Mouse (Mus musculus) neutrophil, adult 5-6 weeks (primary cell): ENCODE data around the gene Zc2hc1c. TPM values are rescaled to one million over a fixed set of nuclear protein-coding genes. Genes with fewer than 3 reads are reported as not detected.
"Not testable (repeated sequence)": the region's sequence is repeated elsewhere in the genome, so short reads cannot be mapped to it uniquely, and the experiment has no call there.

Experiments used
- ATAC-seq: fragments of 151-379, 151-347 bp; 2 replicates; pipeline ENCODE4 v1.8.0; 2017; ENCODE audit warnings: mild to moderate bottlenecking, moderate TSS enrichment; ENCODE audit not compliant: insufficient number of reproducible peaks, poor library complexity, low FRiP score, severe bottlenecking; ENCODE audit errors: extremely low read depth
- total RNA-seq: library from RNA; stranded (forward); fragments of 200-1000 nt; gene quantifications from 2 replicates; pipeline ENCODE4 v1.2.3, GENCODE M21; 2017

Zc2hc1c gene
- total RNA-seq, 1 experiment from 2014 or later, result not detected

DNA sequence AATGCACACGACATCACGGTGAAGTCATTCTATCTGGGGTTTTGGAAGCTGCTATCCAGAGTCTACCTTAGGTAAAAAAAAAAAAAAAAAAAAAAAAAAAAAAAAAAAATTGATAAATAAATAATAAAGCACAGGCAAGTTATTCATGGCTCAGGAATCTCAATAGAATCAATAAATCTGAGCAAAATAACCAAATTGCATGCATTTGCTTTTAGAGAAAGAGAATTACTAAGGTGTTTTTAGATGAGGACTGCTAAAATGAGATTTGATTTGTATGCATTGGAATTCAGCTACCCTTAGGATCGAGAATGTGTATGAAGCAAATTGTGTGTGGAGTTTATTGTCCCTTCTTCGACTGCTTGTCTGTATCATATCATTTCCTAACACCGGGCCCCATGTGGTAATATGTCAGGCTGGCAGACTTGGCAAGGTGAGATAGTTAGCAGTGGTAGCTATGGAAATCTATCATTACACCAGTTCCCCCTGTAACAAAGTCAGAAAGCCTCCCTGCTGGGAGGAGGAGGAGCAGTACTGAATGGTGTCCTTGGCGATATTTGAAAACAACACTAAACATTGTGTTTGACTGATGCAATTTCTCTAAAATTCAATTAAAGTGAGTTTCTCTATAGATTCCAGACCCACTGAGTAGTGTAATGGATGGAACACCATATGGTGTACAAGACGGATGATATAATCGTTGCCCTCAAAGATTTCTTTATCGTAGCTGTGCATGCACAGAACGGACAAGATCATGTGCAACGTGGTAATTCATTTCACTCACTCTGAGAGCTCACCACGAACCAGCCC, 7.3 kb upstream of the Zc2hc1c start:
- no peak for ATAC-seq

DNA sequence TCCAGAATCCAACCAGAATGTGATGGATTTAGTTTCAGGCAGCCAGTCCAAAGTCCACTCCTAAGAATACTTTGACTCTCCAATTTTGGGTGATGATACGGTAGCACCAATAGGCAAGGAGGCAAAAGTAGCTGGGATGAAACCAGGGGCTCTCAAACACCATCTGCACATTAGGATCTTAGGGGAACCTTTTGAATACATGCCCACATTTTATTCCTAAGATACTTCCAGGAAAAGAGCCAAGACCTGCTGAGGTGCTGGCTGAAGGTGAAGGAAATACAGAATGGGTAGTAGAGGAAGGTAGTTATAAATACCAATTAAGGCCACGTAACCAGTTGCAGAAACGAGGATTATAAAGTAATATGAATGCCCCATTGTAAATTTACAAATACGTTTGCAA, 6.6 kb upstream of the Zc2hc1c start:
- not testable (repeated sequence) for ATAC-seq

DNA sequence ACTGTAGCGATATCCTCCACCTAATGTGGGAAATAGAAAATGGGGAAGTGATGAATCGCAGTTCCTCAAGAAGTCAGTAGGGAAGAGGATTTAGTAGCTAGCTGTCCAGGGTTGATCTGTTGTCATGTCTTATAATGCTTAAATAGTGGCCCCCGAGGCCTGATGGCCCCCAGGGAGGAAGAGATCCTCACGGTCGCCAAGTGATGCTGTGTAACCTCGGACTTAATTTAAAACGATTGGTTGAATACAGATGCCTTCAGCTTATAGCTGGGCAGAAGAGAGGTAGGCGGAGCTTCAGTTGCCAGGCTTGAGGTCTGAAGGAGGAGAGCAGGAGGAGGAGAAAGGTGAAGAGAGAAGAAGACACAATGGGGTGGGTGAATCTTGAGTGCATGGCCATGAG, 4.1 kb upstream of the Zc2hc1c start:
- no peak for ATAC-seq

DNA sequence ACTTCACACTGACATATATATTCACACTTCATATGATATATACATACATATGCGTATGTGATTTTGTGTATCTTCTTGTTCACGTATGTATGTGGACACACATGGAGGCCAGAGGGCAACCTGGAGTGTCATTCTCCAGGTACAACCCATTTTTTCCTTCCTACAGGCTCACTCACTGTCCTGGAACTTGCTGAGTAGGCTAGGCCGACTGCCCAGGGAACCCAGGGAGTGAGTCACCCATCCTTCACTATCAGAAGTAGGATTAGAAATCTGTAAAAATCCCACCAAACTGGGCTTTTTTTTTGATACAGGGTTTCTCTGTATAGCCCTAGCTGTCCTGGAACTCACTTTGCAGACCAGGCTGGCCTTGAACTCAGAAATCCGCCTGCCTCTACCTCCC, 3.4 kb upstream of the Zc2hc1c start:
- no peak for ATAC-seq

DNA sequence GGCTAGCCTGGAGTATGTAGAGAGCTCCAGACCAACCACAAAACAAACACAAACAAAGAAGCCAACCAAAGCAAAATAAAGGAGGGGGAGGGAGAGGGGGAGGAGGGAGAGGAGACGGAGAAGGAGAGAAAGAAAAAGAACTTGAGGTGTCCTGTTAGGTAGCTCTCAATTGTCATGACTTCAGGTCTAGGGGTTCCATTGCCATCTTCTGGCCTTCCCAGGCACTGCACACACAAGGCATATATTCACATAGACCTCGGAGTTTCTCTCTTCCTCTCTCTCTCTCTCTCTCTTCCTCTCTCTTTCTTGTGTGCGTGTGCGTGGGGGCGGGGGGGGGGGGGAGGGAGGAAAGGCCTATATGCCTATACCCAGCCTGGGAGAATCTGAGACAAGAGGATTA, 1.4 kb upstream of the Zc2hc1c start:
- ATAC-seq, result peak; percentile 17; the same call in 1 of the 2 replicates

DNA sequence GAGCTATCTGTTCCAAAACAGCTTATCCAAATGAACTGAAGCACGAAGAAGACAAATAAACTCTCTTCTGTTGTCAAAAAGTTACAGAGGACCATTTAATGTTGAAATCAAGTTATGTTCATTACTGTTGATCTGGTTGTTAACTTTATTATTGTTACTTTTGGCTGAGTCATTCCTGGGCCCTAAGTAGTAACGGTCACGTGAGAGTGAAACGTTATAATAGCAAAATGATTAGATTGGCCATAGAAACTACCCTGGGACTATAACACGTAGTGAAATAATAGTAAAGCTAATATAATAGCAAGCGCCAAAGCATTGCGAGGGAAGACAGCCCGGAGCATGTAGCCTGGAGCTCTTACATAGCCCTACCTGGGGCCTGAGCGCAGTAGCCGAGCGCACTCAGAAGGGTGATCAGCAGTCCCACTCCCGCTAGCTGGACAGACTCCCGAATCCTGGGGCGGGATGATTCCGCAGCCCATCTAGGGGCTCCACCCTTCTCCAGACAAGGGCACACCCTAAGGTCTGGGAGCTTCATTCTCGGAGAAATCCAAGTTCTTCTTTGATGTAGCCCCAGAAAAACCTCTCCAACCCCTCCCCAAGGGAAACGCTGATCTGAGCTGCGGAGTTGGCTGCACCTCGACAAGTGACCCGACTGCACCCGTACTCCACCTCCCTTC, 444 bp upstream of the Zc2hc1c start, which contains the start of gene Acyp1:
TSS of gene Acyp1 (minus strand) at position 630 of the 677 bp plus-strand sequence.
- ATAC-seq, result no peak

DNA sequence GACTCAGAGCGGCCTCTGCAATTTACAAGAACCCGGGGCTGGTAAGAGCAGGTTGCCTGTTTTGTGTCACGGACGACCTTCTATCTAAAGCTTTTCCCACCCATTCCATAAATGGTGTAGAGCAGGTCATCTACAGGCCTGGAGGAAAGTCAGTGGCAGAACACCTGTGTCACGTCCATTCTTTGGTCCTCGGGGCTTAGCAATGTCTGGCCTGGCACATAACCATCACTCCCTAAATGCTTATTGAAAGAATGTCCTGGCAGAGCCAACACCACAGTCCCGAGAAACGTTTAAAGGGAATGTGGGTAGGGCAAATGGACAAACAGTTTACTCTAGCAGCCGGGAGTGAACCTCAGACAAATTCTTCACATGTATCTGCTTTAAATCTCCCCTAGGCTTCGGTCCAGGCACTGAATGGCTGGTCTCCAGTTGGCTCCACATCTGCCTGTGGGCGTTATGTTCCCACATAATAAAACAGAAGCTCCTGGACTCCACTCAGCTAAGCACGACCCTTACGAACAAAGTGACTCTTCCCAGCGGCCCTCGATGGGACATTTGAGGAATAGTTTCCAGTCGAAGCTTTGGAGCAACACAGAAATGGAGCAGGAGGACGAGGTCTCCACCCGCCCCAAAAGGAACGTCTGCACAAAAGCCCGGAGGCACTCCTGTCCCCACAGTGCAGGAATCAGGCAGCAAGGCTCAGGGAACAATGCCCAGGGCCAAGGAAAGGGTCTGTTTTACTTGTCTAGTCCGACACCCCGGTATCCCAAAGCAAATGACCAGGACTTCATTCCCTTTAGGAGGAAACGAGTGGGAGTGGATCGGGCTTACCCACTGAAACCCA, 988 bp downstream of the Zc2hc1c start:
- no peak for ATAC-seq

DNA sequence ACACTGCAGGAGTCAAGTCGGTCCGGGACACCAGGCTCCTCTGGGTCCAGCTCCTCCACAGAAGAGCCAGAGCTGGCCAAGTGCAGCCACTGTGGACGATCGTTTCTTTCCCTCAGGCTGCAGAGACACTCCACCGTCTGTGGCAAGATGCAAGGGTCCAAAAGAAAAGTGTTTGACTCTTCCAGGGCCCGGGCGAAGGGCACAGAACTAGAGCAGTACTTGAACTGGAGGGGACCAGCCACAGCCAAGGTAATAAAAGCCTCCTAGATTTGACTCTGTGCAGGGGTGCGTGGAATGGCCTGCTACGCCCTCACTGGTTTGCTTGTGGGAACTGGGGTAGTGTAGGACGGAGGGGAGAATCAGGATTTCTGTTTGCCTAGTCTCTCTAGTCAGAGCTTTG, 2.2 kb downstream of the Zc2hc1c start:
- ATAC-seq, result no peak

DNA sequence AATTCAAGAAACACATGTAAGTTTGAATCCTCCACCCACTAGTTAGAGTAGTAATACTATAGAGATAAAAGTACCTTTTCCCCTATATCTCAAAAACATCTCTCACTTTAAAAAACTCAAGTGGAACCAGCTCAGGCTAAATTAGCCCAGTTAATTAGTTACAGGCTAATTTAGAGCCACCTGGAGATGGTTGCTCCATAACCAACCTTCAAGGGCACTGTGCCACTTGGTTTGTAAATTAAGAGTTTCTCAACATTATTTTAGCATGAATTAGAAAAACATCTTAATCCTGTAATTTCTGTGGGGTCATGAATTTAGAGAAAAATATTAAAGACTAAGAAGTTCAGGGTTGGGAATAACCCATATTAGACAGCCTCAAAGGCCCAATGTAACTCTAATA, 3.1 kb downstream of the Zc2hc1c start:
- no peak for ATAC-seq

DNA sequence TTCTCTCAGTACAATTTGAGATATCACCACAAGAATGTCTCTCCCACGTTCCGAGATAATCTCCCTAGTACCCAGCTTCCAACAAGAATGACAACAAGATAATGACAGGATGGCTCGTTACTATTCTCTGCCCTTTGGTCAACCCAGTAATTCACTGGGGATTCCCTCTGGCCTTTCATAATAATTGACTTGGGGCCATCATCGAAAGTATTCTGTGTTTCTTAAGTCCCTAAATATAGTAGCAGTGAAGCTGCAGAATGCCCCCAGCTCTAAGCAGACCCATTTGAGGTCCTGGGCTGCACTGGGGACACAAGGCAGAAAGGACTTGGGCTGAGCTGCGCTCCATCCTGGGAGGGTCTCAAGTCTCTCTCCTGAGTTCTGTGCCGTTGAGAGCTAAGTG, 3.9 kb downstream of the Zc2hc1c start:
- no peak for ATAC-seq

DNA sequence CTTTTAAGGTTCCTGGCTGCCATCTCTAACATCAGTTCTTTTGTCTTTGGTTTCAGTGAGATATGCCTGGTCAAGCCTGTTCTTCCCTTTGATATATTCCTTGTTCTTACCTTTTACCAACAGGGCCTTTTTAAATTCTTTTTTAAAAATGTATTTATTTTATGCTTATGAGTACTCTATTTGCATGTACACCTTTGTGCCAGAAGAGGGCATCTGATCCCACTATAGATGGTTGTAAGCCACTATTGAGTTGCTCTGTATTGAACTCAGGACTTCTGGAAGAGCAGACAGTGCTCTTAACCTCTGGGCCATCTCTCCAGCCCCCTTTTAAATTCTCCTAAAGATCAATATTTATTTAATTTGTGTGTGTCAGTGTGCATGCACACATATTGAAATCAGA, 4.5 kb downstream of the Zc2hc1c start:
- ATAC-seq, result no peak

DNA sequence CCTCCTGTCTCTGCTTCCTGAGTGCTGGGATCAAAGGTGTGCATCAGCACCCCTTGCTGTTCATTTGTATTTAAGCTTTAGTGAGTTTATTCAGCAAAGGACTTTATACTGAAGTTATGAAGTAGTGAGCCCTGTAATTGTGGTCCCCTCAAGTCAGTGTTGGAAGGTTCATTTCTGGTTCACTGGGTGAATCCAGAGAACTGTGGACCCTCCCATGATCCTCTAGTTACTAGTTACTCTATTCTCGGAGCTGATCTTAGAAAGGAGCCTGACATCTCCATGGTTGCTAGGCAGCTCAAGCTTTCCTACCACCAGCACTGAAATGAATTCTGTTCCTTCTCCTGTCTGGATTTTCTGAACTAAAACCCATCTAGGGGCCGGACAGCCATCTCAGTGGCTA, 7.1 kb downstream of the Zc2hc1c start:
- no peak for ATAC-seq

DNA sequence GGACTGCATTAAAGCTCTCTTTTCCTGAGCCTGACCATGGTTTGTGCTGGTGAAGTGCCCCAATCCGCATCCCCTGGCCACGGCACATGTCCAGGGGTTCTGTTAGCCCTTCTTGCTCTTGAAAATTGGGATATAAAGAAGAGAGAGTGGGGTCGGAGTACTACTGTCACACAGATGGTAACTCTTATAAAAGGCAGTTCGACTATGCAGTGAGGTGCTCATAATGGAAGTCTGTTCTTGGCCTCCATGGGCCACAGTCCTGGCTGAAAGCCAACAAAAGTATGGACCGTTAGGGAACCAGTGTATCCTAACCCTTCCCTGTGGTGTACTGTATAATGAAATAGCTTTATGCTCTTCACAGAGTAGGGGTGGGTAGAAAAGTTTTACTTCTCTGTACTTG, 8.5 kb downstream of the Zc2hc1c start:
- ATAC-seq, result no peak

DNA sequence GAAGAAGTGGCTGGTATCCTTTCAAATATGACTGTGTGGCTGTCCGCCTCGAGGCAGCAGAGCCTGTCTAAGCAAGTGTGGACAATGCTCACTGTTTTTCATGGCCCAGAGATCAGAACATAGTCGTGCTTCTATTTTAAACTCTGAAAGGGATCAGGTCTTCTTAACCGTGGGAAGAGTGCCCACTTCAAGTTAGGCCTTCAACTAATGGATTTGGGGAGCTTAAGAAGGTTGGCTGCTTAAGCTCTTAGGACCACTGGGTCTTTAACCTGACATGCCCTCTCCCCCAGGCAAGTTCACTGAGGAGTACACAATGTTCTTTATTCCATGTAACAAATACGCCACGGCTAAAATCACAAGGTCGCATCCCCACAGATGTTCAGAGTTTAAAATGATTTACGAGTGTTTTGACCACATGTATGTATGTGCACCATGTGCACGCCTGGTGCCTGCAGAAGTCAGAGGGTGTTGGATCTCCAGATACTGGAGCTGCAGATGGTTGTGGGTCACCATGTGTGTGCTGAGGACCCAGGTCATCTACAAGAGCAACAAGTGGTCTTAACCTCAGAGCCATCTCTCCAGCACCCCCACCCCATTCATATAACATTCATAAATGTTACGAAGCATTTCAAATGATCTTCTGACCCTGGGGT, 9.1 kb downstream of the Zc2hc1c start:
- no peak for ATAC-seq

DNA sequence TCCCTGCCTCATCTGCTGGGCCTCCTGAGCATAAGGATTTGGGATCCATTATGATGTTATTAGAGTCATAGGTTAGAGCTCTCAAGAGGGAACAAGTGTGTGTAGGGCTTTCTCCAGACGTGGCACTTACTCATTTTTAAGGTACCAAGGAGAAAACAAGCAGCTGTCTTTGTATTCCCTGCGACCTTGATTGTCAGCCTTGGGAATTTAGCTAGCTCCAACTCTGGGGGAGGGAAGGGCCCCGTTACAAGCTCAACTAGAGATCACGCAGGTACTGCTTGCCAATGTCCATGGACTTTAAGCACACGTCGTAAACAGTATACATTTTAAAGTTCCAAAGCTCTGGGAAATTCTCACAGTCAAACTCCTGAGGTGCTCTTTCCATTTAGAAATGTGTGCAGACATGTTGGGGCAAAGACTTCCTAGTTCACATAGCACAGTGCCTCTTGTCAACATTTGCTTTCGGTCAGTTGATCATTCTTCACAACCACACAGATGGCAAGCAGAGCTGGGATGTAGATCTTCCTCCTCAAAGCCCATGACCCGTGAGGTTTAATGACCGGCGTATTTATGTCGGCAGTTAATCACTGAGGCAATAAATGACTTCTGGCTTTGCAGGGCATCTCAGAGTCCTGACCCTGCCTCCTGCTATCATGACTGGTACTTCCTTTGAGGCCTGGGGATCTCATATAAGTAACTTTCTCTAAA, 9.9 kb downstream of the Zc2hc1c start:
- ATAC-seq, result no peak

DNA sequence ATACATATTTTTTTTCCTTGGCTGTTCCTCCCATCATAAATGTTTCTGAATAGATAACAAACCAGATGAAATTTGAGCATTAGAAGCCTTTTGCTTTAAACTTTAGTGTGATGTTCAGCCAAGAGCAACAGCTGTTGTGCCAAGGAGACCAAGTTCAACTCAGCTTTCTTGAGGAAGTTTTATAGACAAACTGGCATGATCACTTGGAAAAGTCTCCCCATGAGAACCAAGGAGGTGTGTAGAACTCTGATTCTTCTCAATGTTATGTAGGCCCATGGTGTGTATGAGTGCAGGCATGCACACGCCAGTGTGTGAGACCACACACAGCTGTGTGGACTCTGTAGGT, 10.4 kb downstream of the Zc2hc1c start:
- ATAC-seq, result no peak

DNA sequence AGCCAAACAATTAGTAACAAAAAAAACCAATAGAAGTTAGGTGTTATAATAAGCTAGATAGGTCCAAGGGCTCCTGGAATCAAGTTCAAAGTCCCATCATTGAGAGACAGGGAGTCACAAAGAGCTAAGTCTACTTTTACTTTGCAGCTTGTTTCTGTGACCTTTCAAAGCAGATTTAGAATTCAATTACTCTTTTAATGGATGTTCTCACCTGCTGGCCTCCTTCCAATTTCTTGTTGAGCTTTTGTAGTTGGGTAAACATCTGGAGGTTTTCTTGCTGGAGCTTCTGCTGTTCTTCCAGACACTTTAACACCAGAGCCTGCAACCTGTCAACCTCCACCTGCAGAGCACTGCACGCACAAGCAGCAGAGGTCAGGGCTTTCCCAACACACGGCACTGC, 14.9 kb downstream of the Zc2hc1c start:
- ATAC-seq, result no peak

DNA sequence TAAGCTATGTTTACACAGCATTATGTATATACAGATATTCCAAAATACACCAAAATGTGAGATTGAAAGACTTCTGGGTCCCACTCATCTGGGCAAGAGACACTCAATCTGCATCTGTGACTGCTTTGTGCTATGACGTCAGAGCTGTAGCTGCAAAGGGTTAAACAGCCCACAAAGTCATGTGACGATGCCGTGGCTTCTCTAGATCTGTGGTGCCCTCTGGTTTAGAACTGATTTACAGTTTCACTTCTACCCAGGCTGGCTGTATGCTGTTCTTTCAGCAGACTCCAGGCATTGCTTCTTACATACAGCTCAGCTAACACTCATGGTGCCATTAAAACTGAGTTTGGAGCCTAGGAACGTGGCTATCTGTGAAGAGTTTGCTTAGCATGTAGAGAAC, 16.3 kb downstream of the Zc2hc1c start:
- ATAC-seq, result peak; percentile 49
